Mouse (Mus musculus): Measurements from ENCODE around the gene Pla2g12a. TPM values are rescaled to one million over a fixed set of nuclear protein-coding genes. Genes with fewer than 3 reads are reported as not detected.

The Pla2g12a gene
- polyA plus RNA-seq, 1 experiment from 2014 or later: 67.3 TPM

- H3K4me1 ChIP-seq (ENCODE audit: control insufficient read depth in 2 of 2, insufficient read depth in 2 of 2, low read length in 2 of 2): no peaks in the 10 kb centered on the region
- H3K36me3 ChIP-seq (ENCODE audit: control insufficient read depth, insufficient read depth, low read length): no peaks in the 10 kb centered on the region
- H3K4me2 ChIP-seq (ENCODE audit: low read length): no peak overlapping the region
- no peak overlapping the region for H3K27ac ChIP-seq (replicated peaks in 1 of 2; ENCODE audit: control insufficient read depth in 1 of 2, insufficient read depth in 1 of 2, low read depth in 2 of 2, low read length in 2 of 2)
- ATAC-seq (ENCODE audit: insufficient number of reproducible peaks, insufficient read depth, low FRiP score, low read depth): no peak
- no peak overlapping the region for H3K4me3 ChIP-seq (ENCODE audit: control insufficient read depth in 1 of 2, insufficient read depth in 1 of 2, low read depth in 1 of 2, low read length in 2 of 2)
- no peak overlapping the region for H3K9ac ChIP-seq (ENCODE audit: low read length)
- 51% methylated on average over 7 of the region's 7 CpGs for WGBS
- no peaks in the 10 kb centered on the region for H3K27me3 ChIP-seq (ENCODE audit: control insufficient read depth, insufficient read depth, low read length)
- no peaks in the 10 kb centered on the region for H3K9me3 ChIP-seq (ENCODE audit: control insufficient read depth, low read length)
These were observed 60.7 kb downstream of the Pla2g12a start for GRCm38 (mm10) chr3:129939058-129939457.

- no peak overlapping the region for H3K9ac ChIP-seq (ENCODE audit: low read length)
- ATAC-seq (ENCODE audit: insufficient number of reproducible peaks, insufficient read depth, low FRiP score, low read depth): no peak
- no peaks in the 10 kb centered on the region for H3K9me3 ChIP-seq (ENCODE audit: control insufficient read depth, low read length)
- no peaks in the 10 kb centered on the region for H3K36me3 ChIP-seq (ENCODE audit: control insufficient read depth, insufficient read depth, low read length)
- H3K27me3 ChIP-seq (ENCODE audit: control insufficient read depth, insufficient read depth, low read length): no peaks in the 10 kb centered on the region
- no peak overlapping the region for H3K4me2 ChIP-seq (ENCODE audit: low read length)
- no peak overlapping the region for H3K27ac ChIP-seq (replicated peaks in 1 of 2; ENCODE audit: control insufficient read depth in 1 of 2, insufficient read depth in 1 of 2, low read depth in 2 of 2, low read length in 2 of 2)
- H3K4me1 ChIP-seq (ENCODE audit: control insufficient read depth in 2 of 2, insufficient read depth in 2 of 2, low read length in 2 of 2): no peaks in the 10 kb centered on the region
- no peak overlapping the region for H3K4me3 ChIP-seq (ENCODE audit: control insufficient read depth in 1 of 2, insufficient read depth in 1 of 2, low read depth in 1 of 2, low read length in 2 of 2)
- 93% methylated on average over 2 of the region's 2 CpGs for WGBS
These were observed 62.4 kb downstream of the Pla2g12a start for GRCm38 (mm10) chr3:129940780-129941179.

GRCm38 (mm10) chr3:129941291-129941690 is 62.9 kb downstream of the Pla2g12a start:
- ATAC-seq (ENCODE audit: insufficient number of reproducible peaks, insufficient read depth, low FRiP score, low read depth): no peak
- WGBS: 90% methylated on average over 1 of the region's 1 CpGs
- H3K36me3 ChIP-seq (ENCODE audit: control insufficient read depth, insufficient read depth, low read length): no peaks in the 10 kb centered on the region
- no peaks in the 10 kb centered on the region for H3K4me1 ChIP-seq (ENCODE audit: control insufficient read depth in 2 of 2, insufficient read depth in 2 of 2, low read length in 2 of 2)
- H3K4me2 ChIP-seq (ENCODE audit: low read length): no peak overlapping the region
- H3K9me3 ChIP-seq (ENCODE audit: control insufficient read depth, low read length): no peaks in the 10 kb centered on the region
- H3K9ac ChIP-seq (ENCODE audit: low read length): no peak overlapping the region
- no peak overlapping the region for H3K27ac ChIP-seq (replicated peaks in 1 of 2; ENCODE audit: control insufficient read depth in 1 of 2, insufficient read depth in 1 of 2, low read depth in 2 of 2, low read length in 2 of 2)
- H3K27me3 ChIP-seq (ENCODE audit: control insufficient read depth, insufficient read depth, low read length): no peaks in the 10 kb centered on the region
- no peak overlapping the region for H3K4me3 ChIP-seq (ENCODE audit: control insufficient read depth in 1 of 2, insufficient read depth in 1 of 2, low read depth in 1 of 2, low read length in 2 of 2)

GRCm38 (mm10) chr3:129943813-129944212 is 65.4 kb downstream of the Pla2g12a start:
- no peaks in the 10 kb centered on the region for H3K27me3 ChIP-seq (ENCODE audit: control insufficient read depth, insufficient read depth, low read length)
- 56% methylated on average over 4 of the region's 4 CpGs for WGBS
- H3K4me1 ChIP-seq (ENCODE audit: control insufficient read depth in 2 of 2, insufficient read depth in 2 of 2, low read length in 2 of 2): no peaks in the 10 kb centered on the region
- no peak overlapping the region for H3K4me3 ChIP-seq (ENCODE audit: control insufficient read depth in 1 of 2, insufficient read depth in 1 of 2, low read depth in 1 of 2, low read length in 2 of 2)
- no peaks in the 10 kb centered on the region for H3K36me3 ChIP-seq (ENCODE audit: control insufficient read depth, insufficient read depth, low read length)
- H3K9ac ChIP-seq (ENCODE audit: low read length): no peak overlapping the region
- H3K27ac ChIP-seq (replicated peaks in 1 of 2; ENCODE audit: control insufficient read depth in 1 of 2, insufficient read depth in 1 of 2, low read depth in 2 of 2, low read length in 2 of 2): no peak overlapping the region
- no peak overlapping the region for H3K4me2 ChIP-seq (ENCODE audit: low read length)
- H3K9me3 ChIP-seq (ENCODE audit: control insufficient read depth, low read length): no peaks in the 10 kb centered on the region
- no peak for ATAC-seq (ENCODE audit: insufficient number of reproducible peaks, insufficient read depth, low FRiP score, low read depth)

Other genes starting within 250 kb of the Pla2g12a start
- 1.6 and 2.3 TPM in 2 replicates for gene Egf, start 123.3 kb upstream of the Pla2g12a start, polyA plus RNA-seq (2014; fragmentation: Nextera tagmentation; extraction: Ambion mirVana)
- gene Lrit3, start 74.6 kb upstream of the Pla2g12a start, polyA plus RNA-seq (2014; fragmentation: Nextera tagmentation; extraction: Ambion mirVana): not detected in 2 replicates
- not detected in 2 replicates for gene Rrh, start 56.0 kb upstream of the Pla2g12a start, polyA plus RNA-seq (2014; fragmentation: Nextera tagmentation; extraction: Ambion mirVana)
- gene Gar1, start 47.2 kb upstream of the Pla2g12a start, polyA plus RNA-seq (2014; fragmentation: Nextera tagmentation; extraction: Ambion mirVana): 14.0 and 21.5 TPM in 2 replicates
- 2.7 and 3.4 TPM in 2 replicates for gene Cfi, start 42.7 kb upstream of the Pla2g12a start, polyA plus RNA-seq (2014; fragmentation: Nextera tagmentation; extraction: Ambion mirVana)
- gene Casp6, start 22.8 kb downstream of the Pla2g12a start, polyA plus RNA-seq (2014; fragmentation: Nextera tagmentation; extraction: Ambion mirVana): 66.4 and 74.2 TPM in 2 replicates
- 4.7 and 5.1 TPM in 2 replicates for gene Mcub, start 91.6 kb downstream of the Pla2g12a start, polyA plus RNA-seq (2014; fragmentation: Nextera tagmentation; extraction: Ambion mirVana)
- 25.2 and 26.5 TPM in 2 replicates for gene Sec24b, start 182.9 kb downstream of the Pla2g12a start, polyA plus RNA-seq (2014; fragmentation: Nextera tagmentation; extraction: Ambion mirVana)